Mouse (Mus musculus) lung, adult 2 months (tissue): ENCODE data around the gene Ckb.

Experiments
- CTCF ChIP-seq: fragments of 200-500 bp; IDR thresholded peaks from 2 replicates; pipeline ENCODE4 v1.5.1; 2011; ENCODE audit warnings: mild to moderate bottlenecking, low read length, control low read depth; ENCODE audit not compliant: insufficient read depth
- POLR2A ChIP-seq: fragments of 200-500 bp; IDR thresholded peaks from 2 replicates; pipeline ENCODE4 v1.6.1; 2011; ENCODE audit warnings: low read depth, mild to moderate bottlenecking, control low read depth, low read length, borderline replicate concordance; ENCODE audit errors: extremely low read depth

DNA sequence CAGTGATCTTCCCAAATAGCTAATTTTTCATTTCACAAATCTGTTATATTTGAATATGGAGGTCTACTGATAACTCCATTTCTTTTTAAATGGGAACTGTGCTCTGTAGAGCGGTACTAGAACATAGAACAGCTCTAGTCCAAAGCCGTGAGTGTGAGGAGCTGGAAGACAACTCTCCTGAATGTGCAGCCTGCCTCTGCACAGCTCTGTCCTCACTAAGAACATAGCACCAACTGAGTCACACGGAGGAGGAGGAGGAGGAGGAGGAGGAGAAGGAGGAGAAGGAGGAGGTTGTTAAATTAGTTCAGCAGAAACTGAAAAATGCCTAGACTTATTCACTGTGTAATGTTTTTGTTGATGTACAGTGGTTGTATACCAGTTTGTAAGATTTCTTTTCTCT lies 19.2 kb downstream of the Ckb start:
- TF ChIP-seq CTCF (no peak), POLR2A (no peak)
